Mouse (Mus musculus): ENCODE results near the gene Rnf44. TPM values are rescaled to one million over a fixed set of nuclear protein-coding genes. Genes with fewer than 3 reads are reported as not detected.

Rnf44 gene
- total RNA-seq, 4 experiments from 2014 or later: 19.1 to 30.7 (median 27.9) TPM

Other genes with a start within 250 kb of the Rnf44 start
- gene Thoc3, start 225.1 kb downstream of the Rnf44 start, total RNA-seq (2022): 10 to 100 TPM; 12.0 to 19.0 (median 16.5) TPM
- 1 to 10 TPM; 2.8 to 3.6 (median 3.3) TPM for gene Simc1, start 190.1 kb downstream of the Rnf44 start, total RNA-seq (2022)
- gene 4833439L19Rik, start 128.5 kb downstream of the Rnf44 start, total RNA-seq (2022): 100 to 1,000 TPM; 213 to 249 (median 236) TPM
- gene Arl10, start 118.9 kb downstream of the Rnf44 start, total RNA-seq (2022): 1 to 10 TPM in 3 of 4 experiments, under 1 TPM in 1; 0.87 to 3.5 (median 2.1) TPM
- gene Nop16, start 103.8 kb downstream of the Rnf44 start, total RNA-seq (2022): 10 to 100 TPM; 14.8 to 18.9 (median 16.7) TPM
- 100 to 1,000 TPM; 131 to 155 (median 141) TPM for gene Higd2a, start 103.7 kb downstream of the Rnf44 start, total RNA-seq (2022)
- gene Cltb, start 82.6 kb downstream of the Rnf44 start, total RNA-seq (2022): 100 to 1,000 TPM; 168 to 177 (median 172) TPM
- gene Faf2, start 72.1 kb downstream of the Rnf44 start, total RNA-seq (2022): 10 to 100 TPM; 11.6 to 12.1 (median 11.9) TPM
- gene Cdhr2, start 7.6 kb upstream of the Rnf44 start, total RNA-seq (2022): not detected
- gene Gprin1, start 56.0 kb upstream of the Rnf44 start, total RNA-seq (2022): under 1 TPM in 2 of 4 experiments, not detected in 2; 0.05 to 0.07 TPM
- gene Sncb, start 72.7 kb upstream of the Rnf44 start, total RNA-seq (2022): under 1 TPM in 1 of 4 experiments, not detected in 3; 0.24 TPM
- gene Eif4e1b, start 90.1 kb upstream of the Rnf44 start, total RNA-seq (2022): not detected
- 10 to 100 TPM; 15.5 to 26.0 (median 20.5) TPM for gene Tspan17, start 95.5 kb upstream of the Rnf44 start, total RNA-seq (2022)

All from gastrocnemius, adult 8-10 months (tissue).